Mouse (Mus musculus) R1 (cell line): ENCODE measurements around the gene Serpinf2.

Experiments used
- DNase-seq: peaks from one replicate; pipeline ENCODE4 v3.0.0-alpha.2; 2018; ENCODE audit warnings: low read depth, low spot score

Gene Serpinf2

DNA sequence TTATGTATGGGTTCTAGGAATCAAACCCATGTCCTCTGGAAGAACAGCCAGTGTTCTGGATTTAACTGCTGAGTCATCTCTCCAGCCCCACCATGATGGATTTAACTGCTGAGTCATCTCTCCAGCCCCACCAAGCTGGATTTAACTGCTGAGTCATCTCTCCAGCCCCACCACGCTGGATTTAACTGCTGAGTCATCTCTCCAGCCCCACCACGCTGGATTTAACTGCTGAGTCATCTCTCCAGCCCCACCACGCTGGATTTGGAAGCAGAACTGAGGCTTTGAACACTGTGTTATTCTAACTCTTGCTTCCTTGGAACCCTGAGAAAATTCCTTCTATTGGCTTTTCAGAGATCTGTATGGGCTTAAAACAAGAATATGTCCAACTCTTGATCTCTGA, 55.9 kb downstream of the Serpinf2 start:
- peak; percentile 87 for DNase-seq
